In the genomic region with DNA sequence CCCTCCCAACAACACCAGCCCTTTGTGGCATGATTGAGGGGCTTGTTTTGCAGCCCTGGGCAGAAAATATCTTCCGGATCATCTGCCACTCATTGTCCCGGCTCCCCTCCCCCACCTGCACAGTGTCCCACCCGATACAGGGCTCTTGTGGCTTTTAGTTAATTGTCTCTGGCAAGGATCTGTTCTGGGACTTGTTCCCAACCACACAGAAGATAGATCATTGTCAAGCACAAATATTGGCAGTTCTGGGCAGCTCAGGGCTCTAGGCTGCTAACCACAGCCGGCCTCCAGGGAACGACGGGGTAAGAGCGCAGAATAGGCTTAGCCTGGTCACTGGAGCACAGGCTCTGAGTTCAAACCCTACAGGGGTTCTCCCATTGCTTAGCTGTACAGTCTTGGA, we compare ENCODE assay signal across 12 mouse cellular contexts. TPM values are rescaled to one million over a fixed set of nuclear protein-coding genes. Genes with fewer than 3 reads are reported as not detected.
A peak's percentile ranks its signal among the peaks of the same experiment; 100 is the strongest.
DNase-seq lines count a peak whose midpoint lies in the region; ATAC-seq and TF ChIP-seq lines count a peak whose summit lies in the region.
"Had no signal": no experiment of that assay in that cellular context is flagged by ENCODE, and none has a peak within 500 bp of the region (broad histone marks: within the 10 kb centered on the region; RNA-seq: fewer than 3 reads in every experiment).

No protein-coding gene starts in this region.

- WGBS in lung, embryonic 14.5 days: 32% methylated on average over 7 of the region's 7 CpGs
- whole genome bisulfite sequencing in heart, embryonic 12.5 days: 63% methylated on average over 7 of the region's 7 CpGs

- H3K27me3 ChIP-seq in lung, embryonic 14.5 days (ENCODE audit: insufficient read depth, low read length): no peaks in the 10 kb centered on the region
- H3K27me3 ChIP-seq in heart, embryonic 12.5 days (replicated peaks): peaks cover 6% of the 10 kb centered on the region; the same call in 1 of the 2 replicates
- H3K27me3 ChIP-seq: embryonic facial prominence, embryonic 13.5 days had no signal

- no peak overlapping the region for H3K9ac ChIP-seq in lung, embryonic 14.5 days
- no peak overlapping the region for H3K9ac ChIP-seq in heart, embryonic 12.5 days
- H3K9ac ChIP-seq: embryonic facial prominence, embryonic 13.5 days had no signal

- TF ChIP-seq CTCF in lung, embryonic 14.5 days (IDR thresholded peaks at IDR 0.05; ENCODE audit: low read depth): no peak

- peak; percentile 6 for DNase-seq in cerebellum, adult 9-11 months
- peak; percentile 68 to 74 for DNase-seq in right cerebral cortex, postnatal 10 days (ENCODE audit: low spot score in 2 of 2)
- no peak for DNase-seq in right cerebral cortex, postnatal 25 days
- DNase-seq in lung, embryonic 14.5 days: peak; percentile 77
- DNase-seq in retina, postnatal 1 day: peak; percentile 93
- DNase-seq in heart, postnatal 25 days (ENCODE audit: low spot score): no peak
- DNase-seq: heart, adult 2 months; kidney, postnatal 25 days had no signal

- ATAC-seq in cerebellum, adult (ENCODE audit: insufficient number of reproducible peaks, low FRiP score, low TSS enrichment): no peak
- ATAC-seq in lung, embryonic 14.5 days (ENCODE audit: insufficient read depth): peak; percentile 69; the same call in 1 of the 2 replicates
- no peak for ATAC-seq in heart, embryonic 12.5 days (ENCODE audit: insufficient number of reproducible peaks, low FRiP score)
- ATAC-seq: activated CD4-positive, CD25-positive, alpha-beta regulatory T cell, adult 4 months had no signal

- no peaks in the 10 kb centered on the region for H3K4me1 ChIP-seq in lung, embryonic 14.5 days (ENCODE audit: insufficient read depth)
- 0 out of 2 replicates have a peak, but pooled peaks cover 11% of the 10 kb centered on the region for H3K4me1 ChIP-seq in heart, embryonic 12.5 days (replicated peaks)

- H3K36me3 ChIP-seq in lung, embryonic 14.5 days (ENCODE audit: insufficient read depth): no peaks in the 10 kb centered on the region
- H3K36me3 ChIP-seq in heart, embryonic 12.5 days: no peaks in the 10 kb centered on the region
- H3K36me3 ChIP-seq: embryonic facial prominence, embryonic 13.5 days had no signal

- H3K4me2 ChIP-seq in lung, embryonic 14.5 days: no peak overlapping the region
- no peak overlapping the region for H3K4me2 ChIP-seq in heart, embryonic 12.5 days
- H3K4me2 ChIP-seq: embryonic facial prominence, embryonic 13.5 days had no signal

- H3K4me3 ChIP-seq in lung, embryonic 14.5 days (ENCODE audit: low read depth, low read length): no peak overlapping the region
- no peak overlapping the region for H3K4me3 ChIP-seq in heart, embryonic 12.5 days
- H3K4me3 ChIP-seq: embryonic facial prominence, embryonic 13.5 days; heart, adult 2 months had no signal

- intact Hi-C loops in heart, postnatal 25 days (cut with DNase I): no loop called here

- H3K9me3 ChIP-seq in lung, embryonic 14.5 days (ENCODE audit: low read depth, low read length): no peaks in the 10 kb centered on the region
- H3K9me3 ChIP-seq in heart, embryonic 12.5 days (replicated peaks): no peaks in the 10 kb centered on the region
- H3K9me3 ChIP-seq: embryonic facial prominence, embryonic 13.5 days had no signal

- no peak overlapping the region for H3K27ac ChIP-seq in lung, embryonic 14.5 days (ENCODE audit: low read depth)
- no peak overlapping the region for H3K27ac ChIP-seq in heart, embryonic 12.5 days (ENCODE audit: poor library complexity, severe bottlenecking)
- H3K27ac ChIP-seq: embryonic facial prominence, embryonic 13.5 days; heart, adult 2 months had no signal

RNA-seq across cellular contexts. Expression of a gene that starts 33.1 kb away (rescaled TPM):
- 4.3 and 4.6 TPM in 2 replicates for polyA plus RNA-seq in lung, embryonic 14.5 days (2014; fragmentation: Nextera tagmentation; extraction: Ambion mirVana)
- 1 to 10 TPM; 1.3 to 2.0 TPM for total RNA-seq in heart, postnatal 25 days (2021)
- polyA plus RNA-seq in heart, embryonic 12.5 days (2016; fragmentation: Nextera tagmentation; extraction: Ambion mirVana): 2.4 and 3.0 TPM in 2 replicates

Comparison
In these comparisons a context has a peak if more than half of its experiments do, and no peak if none do; other contexts are left out.
1. DNase-seq: peak in cerebellum, adult 9-11 months (single experiment), right cerebral cortex, postnatal 10 days (2 of 2), lung, embryonic 14.5 days (single experiment) and retina, postnatal 1 day (single experiment); none in right cerebral cortex, postnatal 25 days (single experiment) and heart, postnatal 25 days (single experiment).